Mouse (Mus musculus) NIH3T3 (cell line): Measurements from ENCODE around the gene Gpatch1.
A peak's percentile ranks its signal among the peaks of the same experiment; 100 is the strongest.
"Not testable (repeated sequence)": the region's sequence is repeated elsewhere in the genome, so short reads cannot be mapped to it uniquely, and the experiment has no call there.

ENCODE experiments used
- DNase-seq: peaks from one replicate; pipeline ENCODE4 v3.0.0-alpha.2; 2012; ENCODE audit warnings: low read depth

Gene Gpatch1

DNA sequence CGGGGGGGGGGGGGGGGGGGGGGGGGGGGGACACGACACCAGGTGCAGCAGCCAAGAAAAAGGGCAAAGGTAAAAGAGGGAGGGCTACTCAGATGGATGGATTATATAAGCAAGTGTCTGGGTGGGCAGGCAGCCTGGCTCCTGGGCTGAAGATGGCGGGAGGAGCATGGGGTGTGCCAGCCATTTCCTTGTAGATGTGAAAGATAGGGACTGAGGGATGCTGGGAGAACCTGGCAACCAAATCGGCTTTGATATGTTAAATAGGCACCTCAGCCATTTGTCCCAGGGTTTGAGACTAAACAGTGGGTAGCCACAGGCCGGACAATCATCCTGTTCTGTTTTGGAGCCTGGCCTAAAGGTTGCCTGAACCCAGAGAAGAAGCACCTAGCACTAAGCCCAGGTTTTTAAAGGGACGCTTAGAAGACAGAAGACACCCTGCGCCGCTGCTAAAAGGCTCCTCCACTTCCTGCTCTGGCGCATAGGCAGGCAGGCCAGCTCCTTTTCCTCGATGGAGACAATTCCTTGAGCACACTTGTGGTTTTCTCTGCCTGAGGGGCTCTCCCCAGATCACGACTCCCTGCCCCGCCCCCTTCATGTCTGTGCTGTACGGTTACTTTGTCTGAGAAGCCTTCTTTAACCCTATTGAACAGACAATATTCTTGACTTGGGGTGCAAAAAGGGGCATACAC lies 4.6 kb upstream of the Gpatch1 start:
- peak; percentile 17 for DNase-seq

DNA sequence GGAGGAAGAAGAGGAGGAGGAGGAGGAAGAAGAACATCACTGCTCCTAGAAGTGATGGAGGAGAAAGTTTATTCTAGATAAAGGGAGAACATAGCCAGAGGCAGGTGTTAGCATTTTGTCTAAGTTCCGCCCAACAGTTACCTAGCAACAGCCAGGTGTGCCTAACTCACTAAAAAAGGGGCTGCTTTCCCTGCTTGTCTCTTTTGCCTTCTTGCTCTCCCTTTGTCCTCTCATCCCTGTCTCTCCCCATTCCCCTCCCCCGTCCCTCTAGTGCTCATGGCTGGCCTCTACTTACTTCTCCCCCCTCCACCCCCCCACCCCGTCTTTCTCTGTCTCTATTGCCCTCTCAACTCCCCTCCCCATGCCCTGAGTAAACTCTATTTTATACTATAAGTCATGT lies 3.9 kb upstream of the Gpatch1 start:
- no peak for DNase-seq

DNA sequence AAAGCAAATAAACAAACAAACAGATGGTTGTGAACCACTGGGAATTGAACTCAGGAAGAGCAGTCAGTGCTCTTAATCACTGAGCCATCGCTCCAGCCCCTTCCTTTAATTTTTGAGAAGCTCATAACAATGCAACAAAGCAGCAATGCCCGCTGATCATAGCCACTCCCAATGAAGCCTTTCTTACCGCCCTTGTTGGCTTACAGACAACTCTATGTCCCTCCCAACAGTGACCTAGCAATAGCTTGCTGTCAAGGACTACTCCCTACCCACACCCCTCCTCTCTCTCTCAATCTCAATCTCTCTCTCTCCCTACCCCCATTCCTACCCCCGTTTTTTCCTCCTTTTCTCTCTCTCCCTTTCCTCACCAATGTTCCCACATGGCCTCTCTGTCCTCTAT lies 1.5 kb upstream of the Gpatch1 start:
- DNase-seq: peak; percentile 24

DNA sequence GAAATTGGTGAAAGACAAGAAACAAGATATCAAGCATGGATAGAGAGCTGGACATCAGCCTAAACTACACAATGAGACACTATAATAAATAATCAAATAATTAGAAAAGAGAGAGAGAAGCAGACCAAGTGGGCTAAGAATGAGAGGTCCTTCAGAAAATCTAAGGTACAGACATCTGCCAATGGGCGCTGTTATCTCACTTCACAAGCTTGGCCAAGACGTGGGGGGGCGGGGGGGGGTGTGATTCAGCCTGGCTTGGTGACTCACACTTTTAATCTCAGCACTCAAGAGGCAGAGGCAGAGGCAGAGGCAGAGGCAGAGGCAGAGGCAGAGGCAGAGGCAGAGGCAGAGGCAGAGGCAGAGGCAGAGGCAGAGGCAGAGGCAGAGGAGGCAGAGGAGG lies 981 bp upstream of the Gpatch1 start:
- DNase-seq: peak; percentile 77

DNA sequence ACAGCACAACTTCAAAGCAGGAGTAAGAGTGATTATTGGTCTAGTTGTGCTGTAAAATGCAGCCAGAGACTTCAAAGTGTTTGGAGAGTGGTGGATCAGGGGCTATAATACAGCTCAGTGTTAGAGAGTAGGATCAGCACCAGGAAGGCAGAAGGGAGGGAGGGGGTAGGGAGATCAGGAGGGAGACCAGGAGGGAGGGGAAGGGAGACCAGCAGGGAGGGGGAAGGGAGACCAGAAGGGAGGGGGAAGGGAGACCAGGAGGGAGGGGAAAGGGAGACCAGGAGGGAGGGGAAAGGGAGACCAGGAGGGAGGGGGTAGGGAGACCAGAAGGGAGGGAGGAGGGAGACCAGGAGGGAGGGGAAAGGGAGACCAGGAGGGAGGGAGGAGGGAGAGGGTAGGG lies 4.1 kb downstream of the Gpatch1 start:
- no peak for DNase-seq

DNA sequence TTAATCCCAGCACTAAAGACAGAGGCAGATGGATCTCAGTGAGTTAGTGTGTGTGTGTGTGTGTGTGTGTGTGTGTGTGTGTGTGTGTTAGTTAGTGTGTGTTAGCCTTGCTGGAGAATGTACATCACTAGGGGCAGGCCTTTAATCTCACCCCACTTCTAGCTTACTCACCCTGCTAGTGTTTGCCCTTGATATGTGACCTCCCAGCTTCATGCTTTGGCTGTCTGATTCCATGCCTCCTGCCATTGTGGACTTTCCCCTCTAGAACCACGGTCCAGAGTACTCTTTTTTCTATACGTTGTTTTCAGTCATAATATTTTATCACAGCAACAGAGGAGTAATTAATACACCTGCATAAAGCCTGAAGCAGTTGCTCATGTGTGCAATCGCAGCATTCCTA lies 7.0 kb downstream of the Gpatch1 start:
- DNase-seq: no peak

DNA sequence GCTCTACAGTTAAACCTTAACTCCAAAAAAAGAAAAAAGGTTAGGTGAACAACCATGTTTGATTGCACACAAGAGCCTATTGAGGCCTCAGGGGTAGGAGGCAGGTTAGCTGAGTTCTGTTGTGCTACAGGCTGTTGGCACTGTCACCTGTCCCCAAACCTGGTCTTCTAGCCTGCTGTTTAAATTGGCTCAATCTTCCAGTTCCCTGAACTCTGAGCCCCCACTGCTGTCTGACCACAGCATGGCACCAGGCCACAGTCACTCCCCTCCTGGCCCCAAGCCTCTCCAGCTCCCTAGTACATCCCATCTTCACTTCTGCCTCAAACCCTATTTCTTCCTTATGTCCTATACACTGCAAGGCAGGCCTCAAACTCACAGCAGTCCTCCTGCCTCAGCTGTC lies 17.4 kb downstream of the Gpatch1 start:
- no peak for DNase-seq

DNA sequence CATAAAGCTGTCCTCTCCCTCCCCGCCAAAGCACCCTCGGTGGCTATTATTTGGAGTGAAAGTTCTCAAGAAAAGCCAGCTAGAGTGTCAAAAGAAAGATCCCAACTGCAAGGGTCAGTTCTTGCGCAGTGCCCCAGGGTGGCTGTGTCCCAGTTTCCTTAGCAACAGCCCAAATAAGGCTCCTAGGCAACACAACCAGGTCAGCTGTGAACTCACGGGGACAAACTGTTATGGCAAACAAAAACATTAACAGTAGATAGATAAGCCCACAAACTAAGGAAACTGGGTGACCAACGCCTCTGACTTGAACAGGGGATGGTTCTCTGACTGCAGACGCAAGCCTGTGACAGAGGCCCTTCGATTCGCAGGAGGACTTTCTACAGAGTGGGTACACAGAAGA lies 18.6 kb downstream of the Gpatch1 start:
- no peak for DNase-seq

DNA sequence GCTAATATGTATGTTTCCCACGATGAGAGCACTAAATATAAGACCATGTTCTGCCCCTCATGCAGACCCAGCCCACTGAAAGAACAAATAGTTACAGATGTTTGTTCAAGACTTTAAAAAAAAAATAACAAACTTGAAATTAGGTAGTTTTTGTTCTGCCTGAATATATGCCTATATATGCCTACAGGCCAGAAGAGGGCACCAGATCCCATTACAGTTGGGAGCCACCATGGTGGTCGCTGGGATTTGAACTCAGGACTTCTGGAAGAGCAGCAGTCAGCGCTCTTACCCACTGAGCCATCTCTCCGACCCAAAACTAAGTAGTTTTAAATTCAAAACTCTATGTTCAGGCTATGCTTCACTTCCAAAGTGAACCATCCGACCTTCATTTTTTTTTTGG lies 20.4 kb downstream of the Gpatch1 start:
- DNase-seq: peak; percentile 27

DNA sequence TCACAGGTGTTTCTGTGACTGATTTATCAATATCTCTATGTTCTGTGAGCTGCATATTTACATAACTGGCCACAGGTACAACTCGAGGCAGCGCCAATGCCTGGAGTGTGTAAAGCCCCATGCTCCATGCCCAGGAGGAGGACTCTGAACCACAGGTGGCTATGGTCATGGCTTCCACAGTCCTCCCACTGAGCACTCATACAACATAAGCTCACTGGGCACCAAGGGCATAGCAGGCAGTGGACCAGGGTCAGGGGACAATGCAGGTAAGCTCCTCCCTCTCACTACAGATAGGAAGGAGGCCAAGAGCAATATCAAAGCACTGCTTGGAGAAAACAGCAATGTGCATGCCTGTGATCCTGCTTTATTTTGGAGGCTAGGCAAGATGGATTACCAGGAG lies 22.6 kb downstream of the Gpatch1 start:
- DNase-seq: no peak

DNA sequence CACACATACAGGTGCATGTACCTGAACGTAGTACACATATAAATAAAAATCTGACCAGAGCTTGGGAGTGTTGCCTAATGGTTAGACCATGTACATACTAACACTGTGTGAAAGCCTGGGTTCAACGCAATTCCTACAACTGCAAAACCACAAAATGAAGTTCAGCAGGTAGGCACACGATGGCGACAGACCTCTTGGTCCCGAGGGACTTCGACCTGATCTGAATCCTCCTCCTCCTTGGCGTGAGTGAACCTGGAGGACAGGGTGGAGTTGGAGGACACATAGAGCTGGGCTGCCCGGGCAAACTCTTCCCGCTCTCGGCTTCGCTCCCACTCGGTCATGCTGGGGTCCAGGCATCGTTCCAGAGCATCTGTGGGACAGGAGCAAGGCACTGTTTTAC lies 24.8 kb downstream of the Gpatch1 start:
- DNase-seq: no peak

DNA sequence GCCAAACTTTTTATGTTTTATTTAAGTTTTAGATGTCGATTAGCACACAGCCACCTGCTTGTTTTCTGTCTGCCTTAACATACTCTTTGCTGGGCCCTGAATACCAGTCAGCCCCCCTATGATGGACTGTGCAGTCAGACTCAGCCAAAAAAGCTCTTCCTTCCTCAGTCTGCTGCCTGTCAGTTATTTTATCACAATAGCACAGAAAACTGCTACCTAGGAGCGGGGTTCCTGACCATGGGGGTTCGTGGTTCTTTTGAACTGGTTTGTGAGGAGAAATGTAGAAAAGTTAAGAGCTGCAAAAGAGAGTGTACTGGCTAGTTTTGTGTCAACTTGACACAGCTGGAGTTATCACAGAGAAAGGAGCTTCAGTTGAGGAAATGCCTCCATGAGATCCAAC lies 39.3 kb downstream of the Gpatch1 start:
- DNase-seq: no peak

DNA sequence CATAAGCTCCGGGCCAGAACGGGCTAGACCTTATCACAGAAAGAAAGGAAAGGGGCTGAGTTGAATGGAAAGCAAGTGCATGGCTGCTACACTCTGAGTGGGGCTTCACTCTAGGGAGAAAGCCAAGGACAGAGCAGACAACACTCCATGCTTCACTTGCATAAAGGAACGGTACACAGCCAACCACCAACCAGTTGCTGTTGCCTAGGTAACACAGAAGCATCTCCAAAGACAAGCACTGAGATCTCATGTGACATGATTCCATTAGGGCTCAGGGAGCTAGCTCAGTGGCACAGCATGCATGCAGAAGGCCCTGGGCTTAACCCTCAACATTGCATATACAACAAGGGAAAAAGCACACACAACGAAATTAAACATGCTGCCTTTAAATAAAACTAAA lies 40.8 kb downstream of the Gpatch1 start:
- no peak for DNase-seq

DNA sequence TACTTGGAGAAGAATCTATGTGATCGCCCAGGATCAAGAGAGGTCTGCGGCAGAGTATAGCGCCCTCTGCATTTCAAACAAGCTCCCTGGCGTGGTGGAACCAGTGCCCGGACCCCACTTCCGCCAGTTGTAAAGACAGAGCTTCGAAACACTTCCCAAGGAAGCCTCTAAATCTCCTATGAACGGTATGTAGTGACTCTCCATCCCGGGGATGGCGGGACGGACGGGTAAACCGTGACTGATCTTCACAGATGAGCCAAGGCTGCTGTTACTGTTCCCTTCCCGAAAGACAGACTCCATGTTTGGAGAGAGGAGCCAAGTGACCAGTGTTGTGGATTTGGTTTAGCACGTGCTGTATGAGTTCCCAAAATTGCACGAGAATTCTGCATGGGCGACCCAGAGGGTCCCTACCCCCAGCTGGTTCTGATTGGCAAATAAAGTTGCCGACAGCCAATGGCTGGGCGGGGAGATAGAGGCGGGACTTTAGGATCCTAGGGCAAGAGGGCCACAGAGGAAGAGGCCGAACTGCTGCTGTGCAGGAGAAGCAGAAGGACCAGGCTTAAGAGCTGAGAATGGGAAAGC lies 48.7 kb downstream of the Gpatch1 start:
- no peak for DNase-seq

DNA sequence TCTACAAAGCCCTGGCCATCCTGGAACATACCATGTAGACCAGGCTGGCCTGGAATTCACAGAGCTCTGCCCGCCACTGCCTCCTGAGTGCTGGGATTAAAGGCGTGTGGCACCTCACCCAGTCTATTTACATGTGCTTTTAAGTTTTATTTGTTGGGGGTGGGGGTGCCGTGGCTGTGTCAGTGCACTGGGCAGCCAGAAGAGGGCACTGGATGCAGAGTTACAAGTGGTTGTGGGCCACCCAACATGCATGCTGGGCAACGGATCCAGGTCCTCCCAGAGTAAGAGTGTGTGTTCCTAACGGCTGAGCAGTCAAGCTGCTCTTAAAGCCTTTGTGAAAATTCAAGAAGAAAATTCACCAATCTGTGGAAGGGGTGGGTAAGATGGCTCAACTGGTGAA lies 50.4 kb downstream of the Gpatch1 start:
- DNase-seq: peak; percentile 32

DNA sequence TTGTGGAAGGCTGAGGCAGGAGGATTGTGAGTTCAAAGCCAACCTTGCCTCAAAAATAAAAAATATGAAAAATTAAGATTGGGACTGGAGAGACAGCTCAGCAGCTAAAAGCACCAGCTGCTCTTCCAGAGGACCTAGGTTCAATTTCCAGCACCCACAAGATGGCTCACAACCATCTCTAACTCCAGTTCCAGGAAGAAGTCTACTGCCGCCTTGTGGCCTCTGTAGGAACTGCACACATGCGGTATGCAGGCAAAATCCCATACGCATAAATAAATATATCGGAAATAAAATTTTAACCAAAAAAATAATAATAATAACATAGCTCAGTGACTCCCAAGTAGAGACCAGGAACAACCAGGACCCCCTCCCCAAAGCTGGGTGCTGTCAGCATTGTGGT lies 51.6 kb downstream of the Gpatch1 start:
- DNase-seq: peak; percentile 28

DNA sequence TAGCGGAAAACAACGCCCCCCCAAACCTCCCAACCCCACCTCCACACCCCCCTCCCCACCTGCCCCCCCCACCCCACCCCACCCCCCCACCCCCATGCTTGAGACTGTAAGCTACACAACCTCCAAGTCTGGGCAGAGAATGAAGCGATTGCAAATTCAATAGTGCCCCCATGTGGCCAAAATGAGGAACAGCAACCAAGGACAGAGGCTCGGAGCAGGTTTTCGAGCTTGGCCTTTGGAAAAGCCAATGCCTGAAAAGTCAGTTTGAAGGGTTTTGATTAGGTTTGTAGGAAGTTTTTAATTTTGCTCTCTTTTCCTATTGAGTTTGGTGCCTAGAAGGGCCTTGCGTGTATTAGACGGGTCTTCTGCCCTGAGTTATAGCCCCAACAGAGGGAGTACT lies 53.5 kb downstream of the Gpatch1 start:
- DNase-seq: peak; percentile 75

DNA sequence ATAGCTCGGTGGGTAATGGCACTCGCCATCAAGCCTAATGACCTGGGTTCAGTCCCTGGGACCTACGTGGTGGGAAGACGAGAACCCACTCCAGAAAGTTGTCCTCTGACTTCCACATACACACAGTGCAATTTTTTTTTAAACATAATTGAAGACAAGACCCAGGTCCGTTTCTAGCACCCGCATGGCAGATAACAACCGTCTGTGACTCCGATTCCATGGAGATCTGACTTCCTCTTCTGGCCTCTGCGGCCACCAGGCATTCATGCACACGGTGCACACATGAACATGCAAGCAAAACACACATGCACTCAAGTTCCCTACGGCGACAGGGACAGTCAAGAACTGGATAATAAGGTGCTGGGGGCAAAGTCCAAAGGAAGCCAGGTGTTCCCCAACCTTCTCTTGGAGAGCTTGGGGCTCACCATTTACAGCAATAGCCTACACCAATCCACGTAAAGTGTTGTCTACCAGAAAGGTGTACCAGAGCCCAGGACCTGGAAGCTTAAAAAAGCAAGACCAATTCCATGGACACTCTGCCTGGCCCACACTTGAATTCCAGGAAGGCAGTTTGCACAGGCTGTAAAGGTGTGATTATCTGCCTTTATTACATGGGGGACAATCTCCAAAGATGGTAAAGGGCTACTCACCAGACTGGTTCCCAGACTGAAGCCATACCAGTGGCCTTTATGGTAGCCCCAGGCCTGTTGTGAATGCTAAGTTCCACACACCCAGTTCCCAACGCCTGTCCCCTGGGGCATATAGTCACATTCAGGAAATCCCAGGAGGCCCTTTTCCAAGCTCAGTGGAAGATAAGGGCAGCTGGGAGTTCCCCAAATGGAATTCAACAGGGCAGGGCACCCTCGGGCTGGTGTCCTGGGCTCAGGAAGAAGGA lies 54.4 kb downstream of the Gpatch1 start:
- DNase-seq: no peak

DNA sequence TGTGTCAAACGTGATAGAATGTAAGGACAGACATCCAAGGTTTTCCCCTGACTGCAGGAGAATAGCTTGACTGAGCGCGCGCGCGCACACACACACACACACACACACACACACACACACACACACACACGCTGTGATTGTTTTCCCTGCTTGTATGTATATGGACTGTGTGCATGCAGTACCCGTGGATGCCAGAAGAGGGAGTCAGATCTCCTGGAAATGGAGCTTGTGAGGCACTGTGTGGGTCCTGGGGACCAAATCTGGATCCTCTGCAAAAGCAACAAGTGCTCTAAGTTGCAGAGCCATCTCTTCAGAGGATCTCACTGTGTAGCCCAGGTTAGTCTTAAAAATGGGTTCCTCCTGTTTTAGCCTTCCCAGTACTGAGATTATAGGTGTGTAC lies 58.9 kb downstream of the Gpatch1 start:
- DNase-seq: peak; percentile 21

DNA sequence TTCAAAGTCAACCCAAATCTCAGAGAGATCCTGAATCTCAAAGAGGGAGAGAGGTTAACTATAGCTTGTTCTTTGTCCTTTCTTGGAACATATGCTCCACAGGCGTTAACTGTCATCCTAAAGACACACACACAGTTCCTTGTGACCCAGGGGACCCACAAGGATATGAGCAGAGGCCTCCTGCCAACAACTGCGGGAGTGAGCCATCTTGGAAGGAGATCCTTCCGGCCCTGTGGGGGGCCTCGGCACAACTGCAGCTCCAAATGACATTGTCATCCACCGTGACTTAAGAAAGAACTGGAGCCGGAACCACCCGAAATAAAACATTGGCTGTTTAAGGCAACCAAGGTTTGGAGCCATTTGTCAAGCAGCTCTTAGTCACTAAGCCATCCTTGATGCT lies 59.9 kb downstream of the Gpatch1 start:
- no peak for DNase-seq

DNA sequence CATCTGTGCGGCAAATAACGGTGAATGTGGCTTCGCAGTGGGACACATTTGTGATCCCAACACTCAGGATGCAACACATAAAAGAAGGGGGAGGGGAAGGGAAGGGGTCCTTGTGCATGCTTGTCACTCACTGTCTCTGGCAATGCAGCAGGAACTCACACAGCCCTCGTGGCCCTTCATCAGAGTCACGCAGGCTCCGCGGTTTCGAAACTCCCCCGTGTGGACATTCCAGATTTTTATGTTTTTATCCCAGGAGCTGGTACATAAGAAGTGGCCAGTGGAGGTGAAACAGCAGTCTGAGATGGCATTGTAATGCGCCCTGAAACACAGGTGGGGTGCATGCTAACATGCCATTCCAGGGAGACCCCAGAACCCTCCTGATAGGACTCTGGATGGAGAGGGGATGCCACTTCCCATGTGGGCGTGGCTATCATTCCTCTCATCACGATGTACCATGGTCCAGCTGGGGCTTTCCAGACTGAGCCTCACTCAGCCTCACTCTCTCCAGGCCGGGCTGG lies 66.1 kb downstream of the Gpatch1 start:
- peak; percentile 62 for DNase-seq

DNA sequence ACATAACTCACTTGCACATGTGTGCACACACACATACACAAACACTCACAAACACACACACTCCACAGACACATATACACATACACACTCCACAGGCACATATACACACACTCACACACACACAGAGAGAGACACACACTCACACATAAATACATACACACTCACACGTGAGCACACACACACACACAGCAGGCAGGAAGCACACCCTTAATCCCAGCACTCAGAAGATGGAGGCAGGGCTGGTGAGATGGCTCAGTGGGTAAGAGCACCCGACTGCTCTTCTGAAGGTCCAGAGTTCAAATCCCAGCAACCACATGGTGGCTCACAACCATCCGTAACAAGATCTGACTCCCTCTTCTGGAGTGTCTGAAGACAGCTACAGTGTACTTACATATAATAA lies 80.3 kb downstream of the Gpatch1 start:
- DNase-seq: not testable (repeated sequence)

DNA sequence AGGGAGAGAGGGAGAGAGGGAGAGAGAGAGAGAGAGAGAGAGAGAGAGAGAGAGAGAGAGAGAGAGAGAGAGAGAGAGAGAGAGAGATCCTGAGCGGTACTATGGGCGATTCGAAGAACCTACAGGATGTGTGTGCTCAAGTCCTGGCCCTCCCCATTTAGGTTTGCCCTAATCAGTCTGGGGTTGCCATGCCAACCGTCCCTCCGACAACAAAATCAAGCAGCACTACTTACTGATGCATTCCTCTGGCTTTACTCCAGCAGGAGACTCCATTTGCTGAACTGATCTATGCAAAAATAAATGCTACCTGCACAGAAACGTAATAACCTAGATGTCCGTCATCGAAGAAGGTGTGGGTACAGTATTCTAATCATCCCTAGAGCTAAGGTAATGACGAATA lies 82.9 kb downstream of the Gpatch1 start:
- DNase-seq: peak; percentile 88
